Comparison of ENCODE assay signal across 21 mouse cellular contexts in the genomic region with DNA sequence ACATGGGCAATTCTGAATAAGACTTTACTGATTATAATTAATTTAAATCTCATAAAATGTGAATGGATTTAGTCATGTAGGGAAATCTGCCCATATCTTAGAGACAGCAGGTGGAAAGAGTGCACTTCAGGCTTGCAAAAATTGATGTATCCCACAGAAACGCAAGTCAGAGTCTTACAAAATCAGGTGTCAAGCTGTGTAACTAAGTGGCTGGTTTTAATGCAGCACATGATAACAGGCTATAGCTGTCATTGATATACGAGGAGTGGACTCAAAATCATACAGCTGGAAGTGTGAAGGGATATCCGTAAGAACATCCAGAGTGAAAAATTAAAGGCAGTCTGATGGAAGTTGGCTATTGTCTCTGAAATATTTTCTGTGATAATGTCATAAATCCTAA.
DNase-seq lines count a peak whose midpoint lies in the region; ATAC-seq lines count a peak whose summit lies in the region.
"Had no signal": no experiment of that assay in that cellular context is flagged by ENCODE, and none has a peak within 500 bp of the region (broad histone marks: within the 10 kb centered on the region; RNA-seq: fewer than 3 reads in every experiment).

No protein-coding gene starts in this region.

- H3K4me3 ChIP-seq in forebrain, embryonic 14.5 days (ENCODE audit: low read depth, low read length) = no peak overlapping the region
- no peak overlapping the region for H3K4me3 ChIP-seq in forebrain, embryonic 16.5 days (replicated peaks; ENCODE audit: low read length)
- H3K4me3 ChIP-seq in hindbrain, embryonic 16.5 days (ENCODE audit: low read length) = no peak overlapping the region
- H3K4me3 ChIP-seq in hindbrain, embryonic 11.5 days (ENCODE audit: low read depth, low read length) = no peak overlapping the region
- H3K4me3 ChIP-seq in neural tube, embryonic 12.5 days = no peak overlapping the region
- H3K4me3 ChIP-seq: embryonic facial prominence, embryonic 13.5 days; heart, embryonic 10.5 days; intestine, embryonic 15.5 days had no signal

- H3K27me3 ChIP-seq in forebrain, embryonic 14.5 days (replicated peaks; ENCODE audit: control insufficient read depth, insufficient read depth, low read length) = no peaks in the 10 kb centered on the region
- no peaks in the 10 kb centered on the region for H3K27me3 ChIP-seq in forebrain, embryonic 16.5 days (replicated peaks; ENCODE audit: control insufficient read depth, insufficient read depth, low read length)
- no peaks in the 10 kb centered on the region for H3K27me3 ChIP-seq in hindbrain, embryonic 16.5 days (replicated peaks; ENCODE audit: control insufficient read depth, insufficient read depth, low read length)
- H3K27me3 ChIP-seq in hindbrain, embryonic 11.5 days (ENCODE audit: control insufficient read depth, insufficient read depth, low read length) = no peaks in the 10 kb centered on the region
- no peaks in the 10 kb centered on the region for H3K27me3 ChIP-seq in neural tube, embryonic 12.5 days (replicated peaks)
- H3K27me3 ChIP-seq: CH12.LX; embryonic facial prominence, embryonic 13.5 days; intestine, embryonic 15.5 days; Patski had no signal

- intact Hi-C loops in left cerebral cortex, postnatal 36 days (cut with DNase I) = no loop called here

- DNase-seq in forebrain, embryonic 14.5 days (ENCODE audit: low spot score) = peak; percentile 8
- no peak for DNase-seq in hindbrain, embryonic 11.5 days (ENCODE audit: low spot score)
- DNase-seq in neural tube, embryonic 10.5 days (ENCODE audit: extremely low spot score, low spot score) = no peak
- no peak for DNase-seq in left cerebral cortex, postnatal 36 days (ENCODE audit: low spot score in 2 of 2)
- DNase-seq: adrenal gland, postnatal 14 days; cerebellum, adult 18-20 months; cerebellum, adult 9-11 months; cerebellum, postnatal 36 days; gastrocnemius, postnatal 10 days; heart, adult 18-20 months; heart, postnatal 10 days; heart, postnatal 4 days had no signal

- H3K27ac ChIP-seq in forebrain, embryonic 14.5 days (ENCODE audit: low read depth, low read length) = 0 out of 2 replicates have a peak overlapping the region, but pooled peaks have one; percentile 33
- H3K27ac ChIP-seq in forebrain, embryonic 16.5 days (ENCODE audit: low read length) = no peak overlapping the region
- H3K27ac ChIP-seq in hindbrain, embryonic 16.5 days (ENCODE audit: low read depth, low read length) = no peak overlapping the region
- no peak overlapping the region for H3K27ac ChIP-seq in hindbrain, embryonic 11.5 days (ENCODE audit: low read depth, low read length)
- H3K27ac ChIP-seq in neural tube, embryonic 12.5 days = no peak overlapping the region
- H3K27ac ChIP-seq: embryonic facial prominence, embryonic 13.5 days; heart, embryonic 10.5 days; intestine, embryonic 15.5 days had no signal

- 70% methylated on average over 3 of the region's 3 CpGs for WGBS in forebrain, embryonic 14.5 days
- WGBS in forebrain, embryonic 16.5 days = 69% methylated on average over 3 of the region's 3 CpGs
- WGBS in hindbrain, embryonic 16.5 days = 53% methylated on average over 3 of the region's 3 CpGs
- 79% methylated on average over 3 of the region's 3 CpGs for WGBS in hindbrain, embryonic 11.5 days
- WGBS in neural tube, embryonic 12.5 days = 71% methylated on average over 3 of the region's 3 CpGs

- H3K9me3 ChIP-seq in forebrain, embryonic 14.5 days (replicated peaks; ENCODE audit: control insufficient read depth, low read length) = no peaks in the 10 kb centered on the region
- no peaks in the 10 kb centered on the region for H3K9me3 ChIP-seq in forebrain, embryonic 16.5 days (ENCODE audit: control insufficient read depth, low read length)
- H3K9me3 ChIP-seq in hindbrain, embryonic 16.5 days (ENCODE audit: control insufficient read depth, low read length) = no peaks in the 10 kb centered on the region
- H3K9me3 ChIP-seq in hindbrain, embryonic 11.5 days (ENCODE audit: control insufficient read depth, low read length) = no peaks in the 10 kb centered on the region
- no peaks in the 10 kb centered on the region for H3K9me3 ChIP-seq in neural tube, embryonic 12.5 days
- H3K9me3 ChIP-seq: embryonic facial prominence, embryonic 13.5 days; heart, embryonic 10.5 days; intestine, embryonic 15.5 days had no signal

- no peaks in the 10 kb centered on the region for H3K4me1 ChIP-seq in forebrain, embryonic 14.5 days (ENCODE audit: control insufficient read depth, insufficient read depth, low read length)
- H3K4me1 ChIP-seq in forebrain, embryonic 16.5 days (replicated peaks; ENCODE audit: control insufficient read depth, insufficient read depth, low read length) = peaks cover 2% of the 10 kb centered on the region; the same call in 1 of the 2 replicates
- H3K4me1 ChIP-seq in hindbrain, embryonic 16.5 days (ENCODE audit: control insufficient read depth, insufficient read depth, low read depth, low read length) = peaks cover 4% of the 10 kb centered on the region; the same call in 1 of the 2 replicates
- no peaks in the 10 kb centered on the region for H3K4me1 ChIP-seq in hindbrain, embryonic 11.5 days (replicated peaks; ENCODE audit: control insufficient read depth, insufficient read depth, low read length)
- no peaks in the 10 kb centered on the region for H3K4me1 ChIP-seq in neural tube, embryonic 12.5 days
- H3K4me1 ChIP-seq: embryonic facial prominence, embryonic 13.5 days; heart, embryonic 10.5 days; intestine, embryonic 15.5 days had no signal

- H3K36me3 ChIP-seq in forebrain, embryonic 14.5 days (ENCODE audit: control insufficient read depth, insufficient read depth, low read length) = no peaks in the 10 kb centered on the region
- no peaks in the 10 kb centered on the region for H3K36me3 ChIP-seq in forebrain, embryonic 16.5 days (ENCODE audit: control insufficient read depth, insufficient read depth)
- no peaks in the 10 kb centered on the region for H3K36me3 ChIP-seq in hindbrain, embryonic 16.5 days (ENCODE audit: control insufficient read depth, insufficient read depth, low read length)
- no peaks in the 10 kb centered on the region for H3K36me3 ChIP-seq in hindbrain, embryonic 11.5 days (ENCODE audit: control insufficient read depth, insufficient read depth, low read length)
- no peaks in the 10 kb centered on the region for H3K36me3 ChIP-seq in neural tube, embryonic 12.5 days
- H3K36me3 ChIP-seq: embryonic facial prominence, embryonic 13.5 days; heart, embryonic 10.5 days; intestine, embryonic 15.5 days had no signal

- no peak for ATAC-seq in forebrain, embryonic 14.5 days
- ATAC-seq in forebrain, embryonic 16.5 days = no peak
- 0 out of 2 replicates have a peak, but pooled peaks have one; percentile 48 for ATAC-seq in hindbrain, embryonic 16.5 days
- no peak for ATAC-seq in hindbrain, embryonic 11.5 days (ENCODE audit: low FRiP score)
- 0 out of 2 replicates have a peak, but pooled peaks have one; percentile 19 for ATAC-seq in neural tube, embryonic 12.5 days (ENCODE audit: low FRiP score, low read depth)
- ATAC-seq: activated CD4-positive, CD25-positive, alpha-beta regulatory T cell, adult 4 months; intestine, embryonic 15.5 days; Patski had no signal

- H3K4me2 ChIP-seq in forebrain, embryonic 14.5 days (ENCODE audit: low read length) = no peak overlapping the region
- no peak overlapping the region for H3K4me2 ChIP-seq in forebrain, embryonic 16.5 days (ENCODE audit: low read length)
- H3K4me2 ChIP-seq in hindbrain, embryonic 16.5 days (ENCODE audit: low read length) = no peak overlapping the region
- H3K4me2 ChIP-seq in hindbrain, embryonic 11.5 days (replicated peaks; ENCODE audit: low read depth, low read length) = no peak overlapping the region
- no peak overlapping the region for H3K4me2 ChIP-seq in neural tube, embryonic 12.5 days (replicated peaks)
- H3K4me2 ChIP-seq: embryonic facial prominence, embryonic 13.5 days; intestine, embryonic 15.5 days had no signal

- no peak overlapping the region for H3K9ac ChIP-seq in forebrain, embryonic 14.5 days (ENCODE audit: low read length)
- no peak overlapping the region for H3K9ac ChIP-seq in forebrain, embryonic 16.5 days (replicated peaks; ENCODE audit: low read depth, low read length)
- H3K9ac ChIP-seq in hindbrain, embryonic 16.5 days (ENCODE audit: low read depth, low read length) = no peak overlapping the region
- H3K9ac ChIP-seq in hindbrain, embryonic 11.5 days (ENCODE audit: low read depth, low read length) = no peak overlapping the region
- no peak overlapping the region for H3K9ac ChIP-seq in neural tube, embryonic 12.5 days
- H3K9ac ChIP-seq: embryonic facial prominence, embryonic 13.5 days; intestine, embryonic 15.5 days had no signal

Comparison
In these comparisons a context has a peak if more than half of its experiments do, and no peak if none do; other contexts are left out.
1. ATAC-seq: peak in hindbrain, embryonic 16.5 days (single experiment) and neural tube, embryonic 12.5 days (single experiment); none in forebrain, embryonic 14.5 days (single experiment), forebrain, embryonic 16.5 days (single experiment) and hindbrain, embryonic 11.5 days (single experiment).